Mouse (Mus musculus) MEL (cell line): ENCODE data around the gene Cotl1.

Experiments used
- CTCF ChIP-seq, 3 experiments: IDR thresholded peaks in 2 of 3; conservative IDR thresholded peaks in 1 of 3; 2 replicates each; pipeline ENCODE4 v1.5.1; 2011 to 2012; ENCODE audit warnings: low read length in 3 of 3, low read depth in 2 of 3, mild to moderate bottlenecking in 2 of 3, improper control_type of control experiment in 1 of 3, inconsistent platforms in 1 of 3, mixed read lengths in 1 of 3, moderate library complexity in 1 of 3; ENCODE audit not compliant: control insufficient read depth in 1 of 3, insufficient read depth in 1 of 3, poor library complexity in 1 of 3, severe bottlenecking in 1 of 3
- MXI1 ChIP-seq: IDR thresholded peaks from 2 replicates; pipeline ENCODE4 v1.6.1; 2011; ENCODE audit warnings: mild to moderate bottlenecking, low read depth, low read length, improper control_type of control experiment

- TF ChIP-seq CTCF (IDR thresholded peaks at IDR 0.05 in 2 of 3, conservative IDR thresholded peaks at IDR 0.05 in 1 of 3; ENCODE audit: control insufficient read depth in 1 of 3, insufficient read depth in 1 of 3, low read depth in 2 of 3, low read length in 3 of 3, poor library complexity in 1 of 3, severe bottlenecking in 1 of 3): no peak
- no peak for TF ChIP-seq MXI1
These were observed 18.7 kb downstream of the Cotl1 start for GRCm38 (mm10) chr8:119821691-119822090.
